Mouse (Mus musculus): ENCODE data around the gene Plin4. TPM values are rescaled to one million over a fixed set of nuclear protein-coding genes. Genes with fewer than 3 reads are reported as not detected.

Gene Plin4
- total and polyA plus RNA-seq, 3 experiments: 0.04 TPM; not detected in 1

DNA sequence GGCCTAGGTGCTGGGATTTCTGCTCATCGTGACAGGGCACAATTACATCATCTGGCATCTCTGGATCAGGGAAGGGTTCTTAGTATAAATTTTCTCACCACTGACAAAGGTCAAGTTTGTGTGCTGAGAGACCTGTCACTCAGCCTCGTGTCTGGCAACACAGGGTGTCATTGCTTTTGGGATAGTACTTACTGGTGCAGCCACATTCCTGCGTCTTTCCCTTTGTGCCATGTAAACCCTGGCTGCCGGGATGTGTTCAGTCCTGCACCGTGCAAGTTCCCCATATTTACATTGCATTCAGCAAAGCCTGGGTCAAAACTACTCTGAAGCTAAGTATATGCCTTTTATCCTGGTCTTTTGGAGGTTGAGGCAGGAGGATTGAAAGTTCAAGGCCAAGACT is 58.2 kb downstream of the Plin4 start:
- TF ChIP-seq CHD2 (IDR thresholded peaks at IDR 0.05; ENCODE audit: low read length): no peak
- TF ChIP-seq MXI1 (IDR thresholded peaks at IDR 0.05; ENCODE audit: low read depth, low read length): no peak
- no peak for TF ChIP-seq PAX5 (IDR thresholded peaks at IDR 0.05; ENCODE audit: low read length)
- TF ChIP-seq UBTF (IDR thresholded peaks at IDR 0.05; ENCODE audit: low read depth, low read length): no peak
- no peak for TF ChIP-seq ZMIZ1 (IDR thresholded peaks at IDR 0.05; ENCODE audit: low read depth, low read length)
- TF ChIP-seq GABPA (IDR thresholded peaks at IDR 0.05; ENCODE audit: insufficient replicate concordance, low read depth, low read length): no peak
- no peak for TF ChIP-seq CHD1 (IDR thresholded peaks at IDR 0.05; ENCODE audit: low read depth, low read length)
- in situ Hi-C loops (cut with MboI; ENCODE audit: low pct_ligation_motif_present, low pct_unique_long_range_greater_than_20kb, low sequenced_read_pairs) (no loop called here), dilution Hi-C loops (cut with MboI; ENCODE audit: extremely low pct_ligation_motif_present, extremely low pct_unique_long_range_greater_than_20kb, low sequenced_read_pairs) (no loop called here)
- Histone ChIP-seq H3K27me3 (replicated peaks) (no peaks in the 10 kb centered on the region), H3K4me1 (ENCODE audit: control insufficient read depth in 1 of 2, insufficient read depth in 2 of 2) (no peaks in the 10 kb centered on the region), H3K4me2 (ENCODE audit: insufficient read depth, low read depth, poor library complexity, severe bottlenecking) (no peak overlapping the region), H3K9ac (ENCODE audit: insufficient read depth, low read depth) (no peak overlapping the region), H3K9me3 (replicated peaks; ENCODE audit: low read length) (no peaks in the 10 kb centered on the region), H3K4me3 (replicated peaks in 1 of 3; ENCODE audit: low read depth in 2 of 3, low read length in 2 of 3, poor library complexity in 1 of 3) (no peak overlapping the region), H3K79me2 (replicated peaks; ENCODE audit: control insufficient read depth, extremely low read depth, insufficient read depth, poor library complexity, severe bottlenecking) (peaks cover 86% of the 10 kb centered on the region), H3K27ac (ENCODE audit: insufficient read depth, low read depth) (no peak overlapping the region), H3K36me3 (replicated peaks in 1 of 2; ENCODE audit: control insufficient read depth in 1 of 2, insufficient read depth in 1 of 2, low read length in 1 of 2) (peaks cover 55 to 88% of the 10 kb centered on the region in 2 experiments)
- no peak for DNase-seq (ENCODE audit: extremely low read depth)

Other genes starting within 250 kb of the Plin4 start
Only the 20 nearest of the 25 such genes appear.
- 6.1 and 6.5 TPM in 2 replicates for gene Zfp119b, start 160.3 kb downstream of the Plin4 start, total RNA-seq (2012; rRNA removed)
- 13.6 and 18.0 TPM in 2 replicates for gene Zfp119b, start 160.3 kb downstream of the Plin4 start, total RNA-seq (2014; rRNA removed)
- gene Zfp119b, start 160.3 kb downstream of the Plin4 start, polyA plus RNA-seq (2012; ENCODE audit: insufficient read length, low read depth): 3.1 and 3.9 TPM in 2 replicates
- gene Ebi3, start 157.2 kb downstream of the Plin4 start, total RNA-seq (2012; rRNA removed): 102 and 207 TPM in 2 replicates
- 55.0 and 60.3 TPM in 2 replicates for gene Ebi3, start 157.2 kb downstream of the Plin4 start, total RNA-seq (2014; rRNA removed)
- 87.6 and 105 TPM in 2 replicates for gene Ebi3, start 157.2 kb downstream of the Plin4 start, polyA plus RNA-seq (2012; ENCODE audit: insufficient read length, low read depth)
- gene Yju2, start 150.7 kb downstream of the Plin4 start, total RNA-seq (2012; rRNA removed): 10.1 and 10.7 TPM in 2 replicates
- gene Yju2, start 150.7 kb downstream of the Plin4 start, total RNA-seq (2014; rRNA removed): 11.2 and 12.9 TPM in 2 replicates
- gene Yju2, start 150.7 kb downstream of the Plin4 start, polyA plus RNA-seq (2012; ENCODE audit: insufficient read length, low read depth): 14.4 and 15.8 TPM in 2 replicates
- gene Shd, start 139.3 kb downstream of the Plin4 start, total RNA-seq (2012; rRNA removed): 0.21 and 0.47 TPM in 2 replicates
- gene Shd, start 139.3 kb downstream of the Plin4 start, total RNA-seq (2014; rRNA removed): 0.46 TPM in 1 of 2 replicates, not detected in the other
- gene Shd, start 139.3 kb downstream of the Plin4 start, polyA plus RNA-seq (2012; ENCODE audit: insufficient read length, low read depth): 0.85 and 0.87 TPM in 2 replicates
- gene Fsd1, start 123.3 kb downstream of the Plin4 start, total RNA-seq (2012; rRNA removed): 0.21 and 0.50 TPM in 2 replicates
- gene Fsd1, start 123.3 kb downstream of the Plin4 start, total RNA-seq (2014; rRNA removed): not detected in 2 replicates
- gene Fsd1, start 123.3 kb downstream of the Plin4 start, polyA plus RNA-seq (2012; ENCODE audit: insufficient read length, low read depth): not detected in 2 replicates
- 2.2 and 3.2 TPM in 2 replicates for gene Stap2, start 104.2 kb downstream of the Plin4 start, total RNA-seq (2012; rRNA removed)
- 0.41 and 0.52 TPM in 2 replicates for gene Stap2, start 104.2 kb downstream of the Plin4 start, total RNA-seq (2014; rRNA removed)
- 0.51 and 0.91 TPM in 2 replicates for gene Stap2, start 104.2 kb downstream of the Plin4 start, polyA plus RNA-seq (2012; ENCODE audit: insufficient read length, low read depth)
- gene Mpnd, start 104.1 kb downstream of the Plin4 start, total RNA-seq (2012; rRNA removed): 38.9 and 55.1 TPM in 2 replicates
- gene Mpnd, start 104.1 kb downstream of the Plin4 start, total RNA-seq (2014; rRNA removed): 23.4 and 24.5 TPM in 2 replicates
- gene Mpnd, start 104.1 kb downstream of the Plin4 start, polyA plus RNA-seq (2012; ENCODE audit: insufficient read length, low read depth): 25.3 and 26.8 TPM in 2 replicates
- gene Sh3gl1, start 73.2 kb downstream of the Plin4 start, total RNA-seq (2012; rRNA removed): 29.3 and 33.5 TPM in 2 replicates
- 38.0 and 39.4 TPM in 2 replicates for gene Sh3gl1, start 73.2 kb downstream of the Plin4 start, total RNA-seq (2014; rRNA removed)
- 32.1 and 39.0 TPM in 2 replicates for gene Sh3gl1, start 73.2 kb downstream of the Plin4 start, polyA plus RNA-seq (2012; ENCODE audit: insufficient read length, low read depth)
- gene Chaf1a, start 69.4 kb downstream of the Plin4 start, total RNA-seq (2012; rRNA removed): 39.3 and 55.0 TPM in 2 replicates
- gene Chaf1a, start 69.4 kb downstream of the Plin4 start, total RNA-seq (2014; rRNA removed): 18.4 and 18.6 TPM in 2 replicates
- gene Chaf1a, start 69.4 kb downstream of the Plin4 start, polyA plus RNA-seq (2012; ENCODE audit: insufficient read length, low read depth): 97.1 and 135 TPM in 2 replicates
- 26.8 and 27.8 TPM in 2 replicates for gene Ubxn6, start 34.8 kb downstream of the Plin4 start, total RNA-seq (2012; rRNA removed)
- 23.9 and 29.1 TPM in 2 replicates for gene Ubxn6, start 34.8 kb downstream of the Plin4 start, total RNA-seq (2014; rRNA removed)
- gene Ubxn6, start 34.8 kb downstream of the Plin4 start, polyA plus RNA-seq (2012; ENCODE audit: insufficient read length, low read depth): 24.6 and 26.9 TPM in 2 replicates
- gene Hdgfl2, start 30.2 kb downstream of the Plin4 start, total RNA-seq (2012; rRNA removed): 68.9 and 79.9 TPM in 2 replicates
- 35.3 and 41.1 TPM in 2 replicates for gene Hdgfl2, start 30.2 kb downstream of the Plin4 start, total RNA-seq (2014; rRNA removed)
- 93.6 and 126 TPM in 2 replicates for gene Hdgfl2, start 30.2 kb downstream of the Plin4 start, polyA plus RNA-seq (2012; ENCODE audit: insufficient read length, low read depth)
- gene Plin5, start 7.8 kb upstream of the Plin4 start, total RNA-seq (2012; rRNA removed): 0.04 TPM in 1 of 2 replicates, not detected in the other
- not detected in 2 replicates for gene Plin5, start 7.8 kb upstream of the Plin4 start, total RNA-seq (2014; rRNA removed)
- not detected in 2 replicates for gene Plin5, start 7.8 kb upstream of the Plin4 start, polyA plus RNA-seq (2012; ENCODE audit: insufficient read length, low read depth)
- not detected in 2 replicates for gene Lrg1, start 12.2 kb upstream of the Plin4 start, total RNA-seq (2012; rRNA removed)
- not detected in 2 replicates for gene Lrg1, start 12.2 kb upstream of the Plin4 start, total RNA-seq (2014; rRNA removed)
- gene Lrg1, start 12.2 kb upstream of the Plin4 start, polyA plus RNA-seq (2012; ENCODE audit: insufficient read length, low read depth): not detected in 2 replicates
- 1.5 and 2.2 TPM in 2 replicates for gene Sema6b, start 30.5 kb upstream of the Plin4 start, total RNA-seq (2012; rRNA removed)
- 0.71 and 0.78 TPM in 2 replicates for gene Sema6b, start 30.5 kb upstream of the Plin4 start, total RNA-seq (2014; rRNA removed)
- gene Sema6b, start 30.5 kb upstream of the Plin4 start, polyA plus RNA-seq (2012; ENCODE audit: insufficient read length, low read depth): 1.3 TPM in 2 replicates
- 1.9 and 2.4 TPM in 2 replicates for gene Tnfaip8l1, start 52.7 kb upstream of the Plin4 start, total RNA-seq (2012; rRNA removed)
- 2.0 and 2.6 TPM in 2 replicates for gene Tnfaip8l1, start 52.7 kb upstream of the Plin4 start, total RNA-seq (2014; rRNA removed)
- 1.6 and 1.9 TPM in 2 replicates for gene Tnfaip8l1, start 52.7 kb upstream of the Plin4 start, polyA plus RNA-seq (2012; ENCODE audit: insufficient read length, low read depth)
- 101 and 106 TPM in 2 replicates for gene Mydgf, start 74.1 kb upstream of the Plin4 start, total RNA-seq (2012; rRNA removed)
- gene Mydgf, start 74.1 kb upstream of the Plin4 start, total RNA-seq (2014; rRNA removed): 85.0 and 85.5 TPM in 2 replicates
- gene Mydgf, start 74.1 kb upstream of the Plin4 start, polyA plus RNA-seq (2012; ENCODE audit: insufficient read length, low read depth): 61.1 and 76.0 TPM in 2 replicates
- gene Dpp9, start 109.1 kb upstream of the Plin4 start, total RNA-seq (2012; rRNA removed): 23.0 and 23.5 TPM in 2 replicates
- gene Dpp9, start 109.1 kb upstream of the Plin4 start, total RNA-seq (2014; rRNA removed): 13.5 and 13.8 TPM in 2 replicates
- 34.9 and 37.9 TPM in 2 replicates for gene Dpp9, start 109.1 kb upstream of the Plin4 start, polyA plus RNA-seq (2012; ENCODE audit: insufficient read length, low read depth)
- gene Fem1a, start 147.0 kb upstream of the Plin4 start, total RNA-seq (2012; rRNA removed): 26.0 and 28.0 TPM in 2 replicates
- gene Fem1a, start 147.0 kb upstream of the Plin4 start, total RNA-seq (2014; rRNA removed): 14.9 and 17.5 TPM in 2 replicates
- 14.7 and 16.6 TPM in 2 replicates for gene Fem1a, start 147.0 kb upstream of the Plin4 start, polyA plus RNA-seq (2012; ENCODE audit: insufficient read length, low read depth)
- 15.9 and 17.6 TPM in 2 replicates for gene Ticam1, start 167.0 kb upstream of the Plin4 start, total RNA-seq (2012; rRNA removed)
- 4.5 and 6.4 TPM in 2 replicates for gene Ticam1, start 167.0 kb upstream of the Plin4 start, total RNA-seq (2014; rRNA removed)
- gene Ticam1, start 167.0 kb upstream of the Plin4 start, polyA plus RNA-seq (2012; ENCODE audit: insufficient read length, low read depth): 14.6 and 18.6 TPM in 2 replicates
- gene Plin3, start 183.1 kb upstream of the Plin4 start, total RNA-seq (2012; rRNA removed): 18.8 and 23.3 TPM in 2 replicates
- 17.0 and 17.3 TPM in 2 replicates for gene Plin3, start 183.1 kb upstream of the Plin4 start, total RNA-seq (2014; rRNA removed)
- gene Plin3, start 183.1 kb upstream of the Plin4 start, polyA plus RNA-seq (2012; ENCODE audit: insufficient read length, low read depth): 17.9 and 18.5 TPM in 2 replicates